Mouse (Mus musculus): ENCODE results near the gene Styx. TPM values are rescaled to one million over a fixed set of nuclear protein-coding genes. Genes with fewer than 3 reads are reported as not detected.
"Not testable (repeated sequence)": the region's sequence is repeated elsewhere in the genome, so short reads cannot be mapped to it uniquely, and the experiment has no call there.

Styx gene
- polyA plus RNA-seq, 1 experiment from 2014 or later = 50.2 TPM

DNA sequence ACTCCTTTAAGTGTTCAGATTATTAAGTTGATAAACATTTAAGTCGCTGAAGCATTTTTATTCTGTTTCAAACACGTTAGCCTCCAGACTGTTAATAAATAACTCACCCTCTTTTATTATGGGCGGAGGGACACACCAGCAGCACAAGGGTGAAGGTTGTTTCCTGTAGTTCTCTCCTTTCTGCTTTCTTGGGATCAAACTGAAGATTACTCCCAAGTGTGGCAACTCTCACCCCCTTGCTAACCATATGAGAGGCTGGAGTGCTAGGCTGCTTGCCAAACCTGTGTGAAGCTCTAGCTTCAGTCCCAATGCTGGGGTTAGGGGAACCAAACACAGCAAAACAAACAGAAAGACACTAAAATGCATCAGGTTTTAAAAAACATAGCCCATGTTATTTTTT is 27.9 kb downstream of the Styx start:
- Histone ChIP-seq H3K4me3 (no peak overlapping the region), H3K36me3 (peaks cover 26% of the 10 kb centered on the region), H3K9ac (replicated peaks) (no peak overlapping the region), H3K4me2 (replicated peaks) (no peak overlapping the region), H3K4me1 (no peaks in the 10 kb centered on the region), H3K9me3 (no peaks in the 10 kb centered on the region), H3K27ac (replicated peaks) (no peak overlapping the region), H3K27me3 (no peaks in the 10 kb centered on the region)
- no peak for ATAC-seq (ENCODE audit: low FRiP score, low read depth)
- WGBS = 96% methylated on average over 3 of the region's 3 CpGs

DNA sequence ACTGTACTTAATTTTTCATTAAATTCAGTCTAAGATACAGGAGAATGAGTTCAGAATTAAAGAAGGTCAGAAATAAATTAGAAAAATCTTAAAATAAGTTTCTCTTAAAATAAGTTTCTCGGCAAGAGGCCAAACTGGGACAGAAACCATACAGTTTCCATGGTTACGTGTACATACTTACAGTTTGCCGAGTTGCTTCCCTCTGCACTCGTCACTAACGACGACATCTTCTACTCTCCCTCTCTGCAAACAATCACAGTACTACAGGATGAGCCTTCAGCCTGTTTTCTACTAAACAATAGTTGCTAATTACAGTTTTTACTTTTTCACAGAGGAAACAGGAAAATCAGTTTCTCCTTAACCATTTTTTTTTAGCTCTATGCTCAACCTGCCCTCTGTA is 29.9 kb downstream of the Styx start:
- WGBS = 89% methylated on average over 6 of the region's 6 CpGs

DNA sequence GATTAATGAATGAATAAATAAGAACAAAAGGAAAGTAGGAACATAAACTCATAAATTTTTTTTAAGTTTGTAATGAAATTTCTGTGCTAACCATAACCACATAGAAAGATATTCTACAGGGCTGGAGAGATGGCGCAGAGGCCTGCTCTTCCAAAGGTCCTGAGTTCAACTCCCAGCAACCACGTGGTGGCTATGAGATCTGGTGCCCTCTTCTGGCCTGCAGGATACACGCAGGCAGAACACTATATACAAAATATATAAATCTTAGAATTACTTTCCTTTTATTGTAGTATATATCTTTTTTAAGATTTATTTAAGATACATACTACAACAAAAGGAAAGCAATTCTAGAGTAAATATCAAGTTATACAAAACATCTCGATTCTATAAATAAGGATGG is 32.0 kb downstream of the Styx start:
- 83% methylated on average over 4 of the region's 4 CpGs for WGBS
- Histone ChIP-seq H3K27ac (replicated peaks) (no peak overlapping the region), H3K4me2 (replicated peaks) (no peak overlapping the region), H3K27me3 (no peaks in the 10 kb centered on the region), H3K4me3 (no peak overlapping the region), H3K9me3 (no peaks in the 10 kb centered on the region), H3K36me3 (peaks cover 26% of the 10 kb centered on the region), H3K4me1 (peaks cover 6% of the 10 kb centered on the region), H3K9ac (replicated peaks) (no peak overlapping the region)
- no peak for ATAC-seq (ENCODE audit: low FRiP score, low read depth)

More for the DNA sequence above, 29.9 kb downstream of the Styx start:
- Histone ChIP-seq H3K36me3 (peaks cover 26% of the 10 kb centered on the region), H3K9ac (replicated peaks) (no peak overlapping the region), H3K4me2 (replicated peaks) (no peak overlapping the region), H3K9me3 (no peaks in the 10 kb centered on the region), H3K27ac (replicated peaks) (no peak overlapping the region), H3K27me3 (no peaks in the 10 kb centered on the region), H3K4me1 (no peaks in the 10 kb centered on the region), H3K4me3 (no peak overlapping the region)
- ATAC-seq (ENCODE audit: low FRiP score, low read depth) = no peak

DNA sequence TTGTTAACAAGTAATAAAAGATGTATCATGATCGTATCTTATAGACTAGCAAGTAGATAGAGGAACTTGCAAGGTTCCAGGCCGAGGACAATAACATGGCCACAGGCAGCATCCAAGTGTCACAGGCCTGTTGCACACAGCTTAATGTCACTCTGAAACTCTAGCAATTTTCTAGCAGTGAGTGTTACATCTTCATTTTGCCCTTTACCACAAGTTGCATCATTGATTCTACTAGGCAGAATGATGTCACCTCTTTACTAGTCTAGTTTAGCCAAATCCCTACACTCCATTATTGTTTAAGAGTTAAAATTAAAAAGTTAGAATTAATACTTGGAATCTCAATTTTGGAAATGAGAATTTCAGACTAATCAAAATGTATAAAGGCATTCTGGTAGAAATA is 34.7 kb downstream of the Styx start:
- no peak for ATAC-seq (ENCODE audit: low FRiP score, low read depth)
- Histone ChIP-seq H3K36me3 (peaks cover 7% of the 10 kb centered on the region), H3K9me3 (no peaks in the 10 kb centered on the region), H3K4me2 (replicated peaks) (no peak overlapping the region), H3K27ac (replicated peaks) (no peak overlapping the region), H3K9ac (replicated peaks) (no peak overlapping the region), H3K27me3 (no peaks in the 10 kb centered on the region), H3K4me1 (peaks cover 7% of the 10 kb centered on the region), H3K4me3 (no peak overlapping the region)
- 94% methylated on average over 2 of the region's 2 CpGs for WGBS

DNA sequence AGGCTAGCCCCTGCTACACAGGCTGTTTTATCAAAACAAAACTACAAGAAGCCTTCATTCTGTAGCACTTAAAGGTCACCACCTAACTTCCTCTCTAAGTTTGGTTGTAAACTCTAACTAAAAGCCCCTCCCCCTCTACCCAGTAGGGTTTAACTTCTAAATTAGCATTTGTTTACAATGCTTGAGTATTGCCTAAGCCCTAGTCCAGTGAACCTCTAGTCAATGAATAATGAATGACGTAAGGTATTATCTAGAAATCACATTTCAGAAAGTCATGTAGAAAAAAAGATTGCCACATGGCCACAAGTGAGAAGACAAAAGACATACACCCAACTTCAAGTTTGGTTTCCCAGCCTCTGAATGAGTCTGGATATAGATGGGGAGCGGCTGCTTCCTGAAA is 36.6 kb downstream of the Styx start:
- Histone ChIP-seq H3K36me3 (no peaks in the 10 kb centered on the region), H3K4me3 (peak overlapping the region; percentile 81), H3K9me3 (no peaks in the 10 kb centered on the region), H3K4me2 (replicated peaks) (peak overlapping the region; percentile 79), H3K27ac (replicated peaks) (no peak overlapping the region), H3K9ac (replicated peaks) (peak overlapping the region; percentile 85; the same call in 1 of the 2 replicates), H3K4me1 (peaks cover 7% of the 10 kb centered on the region), H3K27me3 (no peaks in the 10 kb centered on the region)
- ATAC-seq (ENCODE audit: low FRiP score, low read depth) = no peak
- 14% methylated on average over 2 of the region's 2 CpGs for WGBS

DNA sequence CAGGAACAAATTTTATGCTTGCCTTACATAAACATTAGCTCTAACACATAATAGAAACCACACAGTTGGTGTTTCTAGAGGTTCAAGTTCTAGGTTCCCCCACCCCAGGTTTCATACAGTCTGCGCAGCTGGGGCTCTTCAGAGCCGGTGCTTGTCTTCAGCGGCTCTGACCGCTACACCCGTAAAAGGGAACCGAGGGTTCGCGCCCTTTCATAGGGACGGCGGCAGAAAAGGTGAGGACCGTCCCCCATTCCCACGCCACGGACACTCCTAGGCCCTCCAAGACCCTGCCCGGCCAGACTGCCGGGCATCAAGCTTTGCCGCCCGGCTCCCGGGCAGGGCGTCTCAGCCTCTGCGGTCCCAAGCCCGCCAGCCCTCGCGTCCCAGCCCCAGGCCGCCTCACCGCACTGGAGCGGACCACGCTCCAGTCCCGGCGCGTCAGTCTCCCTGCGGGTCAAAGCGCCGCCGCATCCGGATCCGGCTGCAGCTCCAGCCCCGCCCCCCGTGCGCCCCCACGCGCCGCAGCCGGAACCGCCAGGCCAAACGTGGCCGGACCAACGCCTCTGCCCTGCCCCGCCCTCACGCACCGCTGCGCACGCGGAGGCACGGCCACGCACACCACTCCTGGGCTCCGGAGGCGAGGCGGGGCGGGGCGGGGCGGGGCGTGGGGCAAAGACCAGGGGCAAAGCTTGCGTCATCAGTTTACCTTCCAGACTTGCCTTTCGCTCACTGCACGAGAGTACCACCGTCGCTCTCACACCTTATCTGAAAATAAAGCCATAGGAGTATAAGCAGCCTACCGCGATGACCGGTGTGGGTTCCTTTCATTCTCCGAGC is 37.7 kb downstream of the Styx start:
- WGBS = under 1% methylated on average over 71 of the region's 71 CpGs
- Histone ChIP-seq H3K9me3 (no peaks in the 10 kb centered on the region), H3K4me2 (replicated peaks) (peak overlapping the region; percentile 79), H3K27me3 (no peaks in the 10 kb centered on the region), H3K27ac (replicated peaks) (peak overlapping the region; percentile 75), H3K9ac (replicated peaks) (peak overlapping the region; percentile 85), H3K4me1 (peaks cover 7% of the 10 kb centered on the region), H3K36me3 (no peaks in the 10 kb centered on the region), H3K4me3 (peak overlapping the region; percentile 81)
- peak; percentile 97 for ATAC-seq (ENCODE audit: low FRiP score, low read depth)

DNA sequence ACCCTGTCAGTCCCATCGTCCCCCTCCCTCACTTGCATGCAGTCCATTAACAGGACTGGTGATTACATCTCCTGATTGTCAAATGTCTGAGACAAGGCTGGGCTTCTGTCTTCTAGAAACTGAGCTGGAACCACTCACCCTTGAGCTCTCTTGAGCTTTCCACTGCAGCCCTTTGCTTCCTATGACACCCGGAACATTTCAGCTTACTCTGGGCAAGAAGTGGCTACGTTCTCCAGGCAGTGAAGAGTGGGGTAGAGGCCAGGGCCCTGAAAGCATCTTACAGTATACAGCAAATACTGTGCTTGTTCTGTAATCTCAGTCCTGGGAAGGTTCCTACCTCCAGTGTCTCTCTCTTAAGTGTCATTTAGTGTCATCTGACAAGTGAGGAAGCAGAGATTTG is 38.3 kb downstream of the Styx start:
- no peaks in the 10 kb centered on the region for H3K9me3 ChIP-seq
- H3K4me2 ChIP-seq (replicated peaks) = peak overlapping the region; percentile 79
- H3K27ac ChIP-seq (replicated peaks) = peak overlapping the region; percentile 75
- no peaks in the 10 kb centered on the region for H3K36me3 ChIP-seq
- WGBS = 31% methylated on average over 3 of the region's 3 CpGs
- ATAC-seq (ENCODE audit: low FRiP score, low read depth) = no peak
- no peaks in the 10 kb centered on the region for H3K27me3 ChIP-seq
- peak overlapping the region; percentile 85 for H3K9ac ChIP-seq (replicated peaks)
- peaks cover 7% of the 10 kb centered on the region for H3K4me1 ChIP-seq
- peak overlapping the region; percentile 81 for H3K4me3 ChIP-seq

DNA sequence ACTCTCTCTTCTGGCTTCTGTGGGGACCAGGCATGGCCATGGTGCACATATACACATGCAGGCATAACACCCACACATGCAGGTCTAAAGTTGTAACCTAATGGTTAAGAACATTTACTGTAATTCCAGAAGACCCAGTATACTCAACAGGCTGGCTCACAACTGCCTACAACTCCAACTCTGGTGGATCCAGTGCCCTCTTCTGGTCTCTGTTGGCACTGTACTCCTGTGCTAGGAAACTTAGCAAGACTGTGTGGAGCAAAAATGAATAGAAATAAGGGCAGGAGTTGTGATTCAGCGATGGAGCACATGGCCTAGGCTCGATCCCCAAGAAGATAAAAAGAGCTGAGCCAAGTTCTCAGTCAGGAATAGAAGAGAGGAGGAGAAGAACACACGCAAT is 48.9 kb downstream of the Styx start:
- no peak for ATAC-seq (ENCODE audit: low FRiP score, low read depth)
- Histone ChIP-seq H3K36me3 (no peaks in the 10 kb centered on the region), H3K9ac (replicated peaks) (no peak overlapping the region), H3K4me3 (no peak overlapping the region), H3K27me3 (no peaks in the 10 kb centered on the region), H3K27ac (replicated peaks) (no peak overlapping the region), H3K4me2 (replicated peaks) (no peak overlapping the region), H3K4me1 (no peaks in the 10 kb centered on the region), H3K9me3 (no peaks in the 10 kb centered on the region)
- 84% methylated on average over 3 of the region's 3 CpGs for WGBS

DNA sequence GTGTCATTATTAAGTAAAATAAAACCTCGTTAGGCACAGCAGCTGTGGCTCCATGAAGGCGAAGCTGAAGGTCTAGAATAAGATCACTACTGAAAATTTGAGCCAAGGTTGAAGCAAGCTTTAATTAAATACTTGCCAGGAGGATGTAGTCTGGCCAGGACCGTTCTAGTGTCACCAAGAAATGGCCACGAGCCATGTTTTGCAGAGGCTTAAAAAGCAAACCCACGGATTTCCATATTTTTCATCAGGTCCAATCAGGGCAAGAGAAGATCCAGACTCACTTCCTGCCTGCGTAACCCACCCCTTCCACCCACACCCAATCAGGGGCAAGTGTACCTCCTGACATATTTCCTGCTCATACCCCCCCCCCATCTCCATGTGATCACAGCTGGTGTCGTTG is 52.8 kb downstream of the Styx start:
- Histone ChIP-seq H3K9ac (replicated peaks) (no peak overlapping the region), H3K4me2 (replicated peaks) (no peak overlapping the region), H3K4me1 (no peaks in the 10 kb centered on the region), H3K27me3 (no peaks in the 10 kb centered on the region), H3K36me3 (no peaks in the 10 kb centered on the region), H3K9me3 (no peaks in the 10 kb centered on the region), H3K27ac (replicated peaks) (no peak overlapping the region), H3K4me3 (no peak overlapping the region)
- ATAC-seq (ENCODE audit: low FRiP score, low read depth) = no peak
- 88% methylated on average over 7 of the region's 7 CpGs for WGBS

DNA sequence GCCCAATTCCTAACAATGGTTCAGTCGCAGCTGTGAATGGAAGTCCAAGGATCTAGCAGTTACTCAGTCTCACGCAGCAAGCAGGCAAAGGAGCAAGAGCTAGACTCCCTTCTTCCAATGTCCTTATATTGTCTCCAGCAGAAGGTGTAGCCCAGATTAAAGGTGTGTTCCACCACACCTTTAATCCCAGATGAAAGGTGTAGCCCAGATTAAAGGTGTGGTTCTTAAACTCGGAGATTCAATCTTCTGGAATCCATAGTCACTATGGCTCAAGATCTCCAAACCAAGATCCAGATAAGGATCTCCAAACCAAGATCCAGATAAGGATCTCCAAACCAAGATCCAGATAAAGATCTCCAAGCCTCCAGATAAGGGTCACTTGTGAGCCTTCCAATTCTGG is 53.9 kb downstream of the Styx start, which contains the start of gene Gnpnat1:
Gene Gnpnat1, minus strand, starts transcription at position 101 of the 400 bp plus-strand sequence.
- not testable (repeated sequence) for H3K4me3 ChIP-seq; H3K9me3 ChIP-seq; ATAC-seq (ENCODE audit: low FRiP score, low read depth); H3K9ac ChIP-seq (replicated peaks); H3K27me3 ChIP-seq; H3K36me3 ChIP-seq; H3K27ac ChIP-seq (replicated peaks); H3K4me1 ChIP-seq; H3K4me2 ChIP-seq (replicated peaks)
- WGBS = 90% methylated on average over 2 of the region's 3 CpGs

DNA sequence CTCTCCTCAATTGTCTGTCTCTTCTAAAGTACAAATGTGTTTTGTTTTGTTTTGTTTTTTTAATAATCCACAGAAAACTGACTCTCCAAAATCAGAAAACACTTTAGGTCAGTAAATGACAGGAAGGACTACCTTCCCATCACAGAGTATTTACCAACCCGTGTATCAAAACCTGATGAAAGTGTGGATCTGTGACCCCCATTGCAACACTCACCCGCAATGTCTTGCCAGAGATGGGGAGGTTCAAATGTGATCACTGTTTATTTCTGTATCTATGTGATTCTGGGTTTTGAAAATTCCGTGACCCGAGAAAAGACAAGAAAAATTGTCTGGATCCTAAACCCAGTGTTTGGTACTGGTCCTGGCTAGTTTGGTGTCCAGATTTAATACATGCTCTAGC is 65.4 kb downstream of the Styx start:
- Histone ChIP-seq H3K9ac (replicated peaks) (no peak overlapping the region), H3K27me3 (no peaks in the 10 kb centered on the region), H3K4me3 (no peak overlapping the region), H3K4me2 (replicated peaks) (no peak overlapping the region), H3K9me3 (no peaks in the 10 kb centered on the region), H3K27ac (replicated peaks) (no peak overlapping the region), H3K36me3 (no peaks in the 10 kb centered on the region), H3K4me1 (no peaks in the 10 kb centered on the region)
- ATAC-seq (ENCODE audit: low FRiP score, low read depth) = no peak
- WGBS = 87% methylated on average over 4 of the region's 4 CpGs

DNA sequence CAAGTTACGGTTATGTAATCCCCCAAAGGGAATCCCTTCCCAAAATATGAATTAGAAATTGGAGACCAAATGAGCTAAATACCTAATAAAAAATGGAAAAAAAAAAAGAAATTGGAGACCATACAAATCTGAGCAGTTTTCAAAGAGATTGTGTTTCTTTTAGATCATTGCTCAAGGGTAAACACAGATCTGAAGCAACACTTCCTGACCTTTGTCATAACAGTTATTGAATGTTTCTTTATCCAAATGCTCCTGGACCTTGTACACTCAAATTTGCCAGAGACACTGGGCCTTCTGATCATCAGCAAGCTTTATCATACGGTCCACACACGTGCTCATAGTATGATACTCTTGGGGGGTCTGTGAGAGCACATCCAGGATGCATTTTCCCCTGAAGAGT is 67.7 kb downstream of the Styx start:
- H3K27ac ChIP-seq (replicated peaks) = no peak overlapping the region
- no peak overlapping the region for H3K9ac ChIP-seq (replicated peaks)
- H3K4me2 ChIP-seq (replicated peaks) = no peak overlapping the region
- H3K4me1 ChIP-seq = no peaks in the 10 kb centered on the region
- H3K4me3 ChIP-seq = no peak overlapping the region
- no peaks in the 10 kb centered on the region for H3K9me3 ChIP-seq
- H3K36me3 ChIP-seq = no peaks in the 10 kb centered on the region
- no peak for ATAC-seq (ENCODE audit: low FRiP score, low read depth)
- 84% methylated on average over 3 of the region's 3 CpGs for WGBS
- H3K27me3 ChIP-seq = no peaks in the 10 kb centered on the region

DNA sequence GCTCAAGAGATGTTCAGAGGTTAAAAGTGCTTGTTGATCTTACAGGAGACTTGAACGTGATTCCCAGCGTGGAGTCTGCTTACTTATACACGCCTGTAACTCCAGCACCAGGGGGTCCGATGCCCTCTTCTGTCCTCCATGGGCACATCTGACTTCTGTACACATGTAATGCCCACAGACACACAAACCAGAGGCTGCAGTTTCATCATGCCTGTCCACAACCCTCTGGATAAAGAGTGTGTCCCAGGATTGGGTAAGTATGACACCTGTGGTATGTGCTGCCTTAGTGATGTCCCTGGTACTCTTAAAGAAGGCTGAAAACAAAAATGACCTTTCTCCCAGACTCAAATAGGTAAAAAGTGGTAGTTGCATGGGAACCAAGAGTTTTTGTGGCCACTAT is 68.4 kb downstream of the Styx start:
- Histone ChIP-seq H3K4me1 (no peaks in the 10 kb centered on the region), H3K4me3 (no peak overlapping the region), H3K9me3 (no peaks in the 10 kb centered on the region), H3K36me3 (no peaks in the 10 kb centered on the region), H3K4me2 (replicated peaks) (no peak overlapping the region), H3K9ac (replicated peaks) (no peak overlapping the region), H3K27me3 (no peaks in the 10 kb centered on the region), H3K27ac (replicated peaks) (no peak overlapping the region)
- no peak for ATAC-seq (ENCODE audit: low FRiP score, low read depth)
- WGBS = 74% methylated on average over 4 of the region's 4 CpGs
